Mouse (Mus musculus): Measurements from ENCODE around the gene Esp3.
"Not testable (repeated sequence)": the region's sequence is repeated elsewhere in the genome, so short reads cannot be mapped to it uniquely, and the experiment has no call there.

DNA sequence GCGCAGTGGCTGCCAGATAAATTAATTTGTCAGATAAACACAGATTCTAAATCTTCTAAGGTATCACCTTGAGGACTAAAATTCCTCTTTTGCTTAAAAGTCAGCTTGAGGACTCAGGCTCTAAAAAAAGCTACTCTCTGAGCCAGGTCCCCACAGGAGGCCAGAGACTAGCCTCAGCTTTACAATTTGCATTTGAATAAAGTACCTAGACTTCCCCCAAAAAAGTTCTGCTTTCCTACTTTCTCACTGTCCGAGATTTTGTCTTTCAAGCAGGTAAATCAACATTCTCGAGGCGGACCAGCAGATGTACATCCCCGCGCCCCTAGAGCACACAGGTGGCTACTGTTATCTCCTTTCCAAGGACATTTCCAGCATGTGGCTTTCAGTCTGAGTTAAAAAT lies 48.0 kb upstream of the Esp3 start:
- not testable (repeated sequence) for TF ChIP-seq CTCF, EP300 (IDR thresholded peaks at IDR 0.05)

Data from lung, postnatal 0 days (tissue).